Mouse (Mus musculus) right cerebral cortex, adult 2 months (tissue): Measurements from ENCODE around the gene Hsp90ab1.

Experiments
- DNase-seq, 2 experiments: peaks; one replicate each; pipeline ENCODE4 v3.0.0; 2021 to 2022; ENCODE audit warnings: low spot score in 2 of 2

The Hsp90ab1 gene

DNA sequence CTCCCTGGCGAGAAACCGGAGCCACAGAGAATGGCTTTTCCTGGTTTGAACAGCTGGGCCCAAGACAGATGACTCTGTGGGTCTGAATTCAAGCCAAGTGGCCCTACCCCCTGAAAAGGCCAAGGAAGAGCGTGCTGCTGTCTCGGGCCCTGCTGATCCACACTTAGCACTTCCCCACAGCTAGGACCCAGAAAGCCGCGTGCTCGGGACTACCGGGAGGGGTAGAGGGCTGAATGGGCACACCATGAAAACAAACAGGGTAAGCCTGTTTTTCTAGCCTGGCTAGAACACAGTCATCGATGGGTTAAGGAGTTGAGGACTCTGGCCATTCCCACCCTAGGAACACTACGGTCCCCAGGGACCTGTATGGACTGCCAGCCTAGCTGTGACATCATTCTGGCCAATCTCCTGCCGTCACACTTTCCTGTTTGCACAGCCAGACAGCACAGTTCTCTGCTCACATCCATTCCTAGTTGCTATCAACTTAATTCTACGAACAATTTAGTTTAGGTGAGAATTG lies 7.9 kb upstream of the Hsp90ab1 start:
- DNase-seq = no peak

- DNase-seq = no peak
Measured at GRCm38 (mm10) chr17:45579554-45579953, 6.5 kb upstream of the Hsp90ab1 start.

DNA sequence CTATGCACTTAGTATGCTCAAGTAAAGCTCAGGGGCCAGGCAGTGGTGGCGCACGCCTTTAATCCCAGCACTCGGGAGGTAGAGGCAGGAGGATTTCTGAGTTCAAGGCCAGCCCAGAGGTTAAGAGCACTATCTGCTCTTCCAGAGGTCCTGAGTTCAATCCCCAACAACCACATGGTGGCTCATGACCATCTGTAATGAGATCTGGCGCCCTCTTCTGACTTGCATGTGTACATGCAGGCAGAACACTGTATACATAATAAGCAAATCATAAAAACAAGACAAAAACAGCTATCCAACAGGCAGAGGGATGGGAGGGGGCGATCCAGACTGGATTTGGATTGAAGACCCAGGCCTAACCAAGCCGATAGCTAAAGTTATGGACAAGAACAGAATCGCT lies 5.8 kb upstream of the Hsp90ab1 start:
- DNase-seq = no peak

GRCm38 (mm10) chr17:45578242-45578641 lies 5.2 kb upstream of the Hsp90ab1 start:
- no peak for DNase-seq

GRCm38 (mm10) chr17:45575123-45575897 lies 2.2 kb upstream of the Hsp90ab1 start:
- DNase-seq = no peak

DNA sequence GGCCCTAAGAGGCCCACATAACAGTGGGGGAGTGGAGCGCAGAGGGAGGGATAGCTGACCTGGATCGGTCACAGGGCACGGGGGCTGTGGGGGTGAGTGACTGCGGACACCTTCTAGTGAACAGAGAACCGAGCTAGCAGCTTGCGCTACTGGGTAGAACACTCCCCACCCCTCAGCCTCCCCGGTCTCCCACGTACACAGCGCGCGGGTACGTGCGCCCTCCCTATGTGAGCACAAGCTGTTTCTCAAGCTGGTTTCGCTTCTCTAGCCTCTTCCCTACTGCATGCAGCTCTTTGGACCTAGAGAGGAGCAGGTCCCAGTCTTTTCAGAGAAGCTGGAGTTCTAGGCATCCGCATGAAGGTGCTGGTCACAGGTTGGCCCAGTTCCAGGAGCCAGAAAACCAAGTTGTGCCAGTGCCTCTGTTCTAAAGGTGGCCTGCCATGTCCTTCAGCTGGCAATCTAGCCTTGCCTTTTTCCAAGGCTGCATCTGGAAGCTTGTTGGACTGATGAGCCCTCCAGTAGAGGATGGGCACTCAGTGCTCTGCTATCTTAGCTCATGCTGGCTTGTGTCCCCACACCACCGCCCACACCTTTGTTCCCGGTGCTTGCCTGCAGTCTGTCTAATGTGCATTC lies 1.2 kb upstream of the Hsp90ab1 start:
- peak; percentile 84 to 89 for DNase-seq

DNA sequence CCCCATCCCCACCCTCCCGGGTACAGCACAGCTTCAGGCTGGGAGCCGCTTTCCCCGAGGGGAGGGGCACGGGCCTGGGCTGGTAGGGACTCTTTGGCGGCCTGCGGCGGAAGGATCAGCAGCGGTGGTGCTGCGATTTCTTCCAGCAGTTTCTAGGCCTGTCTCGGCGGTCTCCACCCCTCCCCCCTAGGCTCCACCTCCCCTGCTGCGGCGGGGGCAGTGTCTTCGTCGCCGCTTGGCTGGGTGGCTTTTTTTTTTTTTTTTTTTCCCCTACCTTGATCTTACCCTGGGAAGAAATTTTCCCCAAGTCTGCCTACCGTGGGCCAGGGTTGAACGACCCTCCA lies 681 bp upstream of the Hsp90ab1 start:
- DNase-seq = peak; percentile 97 to 98

- peak; percentile 68 to 75 for DNase-seq
Measured at GRCm38 (mm10) chr17:45572103-45573086, 676 bp downstream of the Hsp90ab1 start.

- DNase-seq = no peak
Measured at GRCm38 (mm10) chr17:45569999-45570398, 3.1 kb downstream of the Hsp90ab1 start.

DNA sequence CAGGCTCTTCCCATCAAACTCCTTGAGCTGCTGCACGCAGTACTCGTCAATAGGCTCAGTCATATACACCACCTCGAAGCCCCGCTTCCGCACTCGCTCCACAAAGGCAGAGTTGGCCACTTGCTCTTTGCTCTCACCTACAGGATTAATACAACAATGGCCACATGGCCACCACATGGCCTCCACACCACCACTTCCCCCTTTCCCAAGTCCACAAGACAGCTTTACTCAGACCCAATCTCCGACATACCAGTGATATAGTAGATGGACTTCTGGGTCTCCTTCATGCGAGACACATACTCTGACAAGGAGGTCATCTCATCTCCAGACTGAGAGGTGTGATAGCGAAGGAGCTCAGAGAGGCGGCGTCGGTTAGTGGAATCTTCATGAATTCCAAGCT lies 4.1 kb downstream of the Hsp90ab1 start:
- no peak for DNase-seq

DNA sequence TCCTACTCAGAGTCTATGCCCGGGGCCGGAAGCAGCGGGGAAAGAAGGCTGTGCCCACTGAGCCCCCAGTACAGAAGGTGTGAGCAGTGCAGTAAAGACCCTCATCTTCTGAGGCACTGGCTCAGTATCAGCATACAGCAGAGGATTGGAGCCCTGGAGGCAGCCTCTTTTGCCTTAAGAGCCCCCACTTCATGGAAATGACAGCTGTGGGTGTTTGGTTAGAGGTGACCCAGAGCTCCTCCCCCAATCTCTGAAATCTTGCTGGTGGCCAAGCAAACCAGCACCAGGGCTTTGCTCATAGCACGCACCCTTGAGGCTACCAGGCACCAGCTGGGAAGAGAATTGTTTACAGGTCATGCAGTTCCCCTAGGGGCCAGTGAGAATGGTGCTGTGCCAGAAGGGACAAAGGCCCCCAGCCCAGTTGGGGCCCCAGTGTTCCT lies 5.9 kb downstream of the Hsp90ab1 start:
- no peak for DNase-seq

DNA sequence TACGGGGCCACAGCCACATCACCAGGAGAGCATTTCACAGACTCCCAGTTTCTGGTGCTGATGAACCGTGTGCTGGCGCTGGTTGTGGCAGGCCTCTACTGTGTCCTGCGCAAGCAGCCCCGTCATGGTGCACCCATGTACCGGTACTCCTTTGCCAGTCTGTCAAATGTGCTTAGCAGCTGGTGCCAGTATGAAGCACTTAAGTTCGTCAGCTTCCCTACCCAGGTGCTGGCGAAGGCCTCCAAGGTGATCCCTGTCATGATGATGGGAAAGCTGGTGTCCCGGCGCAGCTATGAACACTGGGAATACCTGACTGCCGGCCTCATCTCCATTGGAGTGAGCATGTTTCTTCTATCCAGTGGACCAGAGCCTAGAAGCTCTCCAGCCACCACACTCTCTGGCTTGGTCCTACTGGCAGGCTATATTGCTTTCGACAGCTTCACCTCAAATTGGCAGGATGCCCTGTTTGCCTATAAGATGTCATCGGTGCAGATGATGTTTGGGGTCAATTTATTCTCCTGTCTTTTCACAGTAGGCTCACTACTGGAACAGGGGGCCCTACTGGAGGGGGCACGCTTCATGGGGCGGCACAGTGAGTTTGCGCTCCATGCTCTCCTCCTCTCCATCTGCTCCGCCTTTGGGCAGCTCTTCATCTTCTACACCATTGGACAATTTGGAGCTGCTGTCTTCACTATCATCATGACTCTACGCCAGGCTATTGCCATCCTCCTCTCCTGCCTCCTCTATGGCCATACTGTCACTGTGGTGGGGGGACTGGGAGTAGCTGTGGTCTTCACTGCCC lies 6.5 kb downstream of the Hsp90ab1 start:
- no peak for DNase-seq

DNA sequence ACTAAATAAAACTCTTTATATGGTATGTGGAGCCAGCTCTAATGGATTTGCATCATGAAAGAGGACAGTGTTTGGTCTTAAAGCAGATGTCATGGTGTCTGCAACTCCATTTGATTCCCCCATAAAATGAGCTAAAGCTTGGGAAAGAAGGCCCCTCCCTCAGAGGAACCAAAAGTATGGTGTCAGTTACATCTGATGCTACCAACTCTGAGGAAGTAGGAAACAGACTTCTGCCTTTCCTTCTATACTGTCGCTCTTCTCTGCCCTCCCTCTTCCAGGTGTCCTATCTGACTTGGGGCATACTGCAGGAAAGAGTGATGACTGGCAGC lies 7.1 kb downstream of the Hsp90ab1 start:
- no peak for DNase-seq

- no peak for DNase-seq
Measured at GRCm38 (mm10) chr17:45565103-45565502, 8.0 kb downstream of the Hsp90ab1 start.

DNA sequence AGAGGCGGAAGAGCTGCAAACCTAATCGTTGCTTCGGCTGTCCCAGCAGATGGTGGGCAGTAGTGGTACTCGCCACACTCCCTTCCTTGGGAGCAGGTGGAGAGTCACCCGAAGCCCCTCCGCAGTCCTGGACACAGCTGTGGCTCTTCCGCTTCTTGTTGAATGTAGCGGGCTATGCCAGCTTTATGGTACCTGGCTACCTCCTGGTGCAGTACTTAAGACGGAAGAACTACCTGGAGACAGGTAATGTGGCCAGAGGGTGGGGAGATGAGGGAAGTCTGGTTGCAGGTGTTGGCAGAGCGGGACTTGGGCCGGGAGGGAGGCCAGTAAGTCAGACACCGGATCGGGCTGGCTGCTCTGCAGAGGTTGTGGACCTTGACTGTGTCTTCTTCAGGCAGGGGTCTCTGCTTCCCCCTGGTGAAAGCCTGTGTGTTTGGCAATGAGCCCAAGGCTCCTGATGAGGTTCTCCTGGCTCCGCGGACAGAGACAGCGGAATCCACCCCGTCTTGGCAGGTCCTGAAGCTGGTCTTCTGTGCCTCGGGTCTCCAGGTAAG lies 8.5 kb downstream of the Hsp90ab1 start:
- no peak for DNase-seq

DNA sequence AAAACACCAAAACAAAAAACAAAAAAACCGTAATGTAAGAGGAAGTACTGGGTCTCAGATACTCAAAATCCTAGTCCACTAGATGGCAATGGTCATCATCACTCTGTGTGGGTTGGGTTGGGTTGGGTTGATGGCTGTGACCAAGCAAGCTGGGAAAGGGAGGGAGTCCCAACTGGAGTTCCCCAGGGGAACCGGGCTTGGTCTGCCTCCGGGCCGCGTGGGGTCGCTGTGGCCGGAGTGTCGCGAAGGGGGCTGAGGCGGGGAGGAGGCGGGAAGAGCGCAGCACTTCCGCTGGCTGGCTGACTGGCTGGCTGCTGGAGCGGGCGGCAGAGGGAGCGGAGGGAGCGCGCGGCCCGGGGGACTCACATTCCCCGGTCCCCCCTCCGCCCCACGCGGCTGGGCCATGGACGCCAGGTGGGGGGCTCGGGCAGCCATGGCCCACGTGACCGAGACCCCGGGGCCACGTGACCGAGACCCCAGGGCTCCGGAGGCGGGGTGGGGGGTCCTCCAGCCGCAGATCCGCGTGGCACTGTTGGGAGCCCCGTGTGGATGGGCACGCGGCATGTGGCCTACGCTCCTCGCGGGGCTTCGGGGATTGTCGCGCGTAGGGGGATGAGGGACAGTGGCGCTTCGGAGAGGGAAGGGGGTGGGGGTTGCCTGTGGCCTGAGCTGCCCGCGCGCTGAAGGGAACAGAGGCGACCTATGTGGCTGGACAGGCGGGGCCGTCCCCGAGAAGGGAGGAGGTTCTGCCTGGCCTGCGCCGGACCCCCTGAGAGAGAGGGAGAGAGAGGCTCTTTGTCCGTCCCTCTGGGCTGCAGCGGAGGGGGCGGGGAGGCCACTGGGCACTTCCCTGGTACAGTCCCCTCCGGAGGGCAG lies 9.2 kb downstream of the Hsp90ab1 start, which contains the start of gene Slc35b2:
Slc35b2 (plus strand) TSS at position 220 of the 876 bp plus-strand sequence.
- peak; percentile 88 to 95 for DNase-seq

DNA sequence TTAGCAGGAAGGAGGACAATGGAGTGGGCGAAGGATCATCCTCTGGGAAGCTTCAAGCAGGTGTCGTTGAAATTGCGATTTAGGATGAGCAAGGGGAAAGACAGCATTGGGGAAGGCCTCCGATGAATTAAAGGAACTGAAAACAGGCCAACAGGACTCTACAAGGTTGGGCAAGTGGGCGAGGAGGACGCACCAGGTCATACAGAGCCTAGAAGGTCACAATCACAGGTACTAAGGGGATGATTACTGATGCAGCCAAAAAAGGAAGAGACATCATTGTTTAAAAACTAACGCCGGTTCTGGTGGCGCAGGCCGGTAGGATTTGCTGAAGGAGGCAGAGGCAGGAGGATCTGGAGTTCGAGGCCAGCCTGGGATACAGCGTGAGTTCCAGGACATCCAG lies 9.9 kb downstream of the Hsp90ab1 start:
- no peak for DNase-seq

DNA sequence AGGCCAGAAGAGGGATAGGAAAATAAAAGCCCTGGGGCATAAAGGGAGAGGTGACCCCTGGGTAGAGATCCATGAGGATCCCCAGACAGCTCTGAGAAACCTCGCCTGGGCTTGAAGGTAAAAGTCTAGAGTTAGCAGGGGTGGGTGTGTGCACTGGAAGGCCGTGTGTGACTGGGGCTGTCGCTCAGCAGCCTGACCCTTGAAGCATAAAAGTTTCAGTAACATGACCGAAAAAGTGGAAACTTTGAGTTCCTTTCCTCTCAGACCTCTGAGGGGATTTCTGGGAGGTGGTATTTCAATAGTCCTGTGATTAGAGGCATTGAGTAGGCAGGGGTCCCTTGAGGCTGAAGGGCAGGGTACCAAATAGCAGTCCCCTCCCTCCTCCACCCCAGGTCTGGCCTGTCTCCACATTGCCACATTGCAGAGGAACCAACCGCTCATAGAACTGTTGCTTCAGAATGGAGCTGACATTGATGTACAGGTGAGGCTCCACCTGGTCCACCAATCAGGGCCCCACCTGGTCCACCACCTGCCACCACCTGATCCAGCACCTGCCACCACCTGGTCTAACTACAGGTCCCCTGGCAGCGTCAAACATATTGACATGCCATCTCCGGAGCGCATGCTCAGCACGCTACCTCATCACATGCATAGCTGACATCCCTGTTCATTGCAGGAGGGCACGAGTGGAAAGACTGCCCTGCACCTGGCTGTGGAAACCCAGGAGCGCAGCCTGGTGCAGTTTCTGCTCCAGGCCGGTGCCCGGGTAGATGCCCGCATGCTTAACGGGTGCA lies 13.1 kb downstream of the Hsp90ab1 start:
- DNase-seq = no peak
